In genomic region chr9:72672361-72672760, GRCm38 (mm10) we compare ENCODE assay signal across 9 mouse cellular contexts. TPM values are rescaled to one million over a fixed set of nuclear protein-coding genes. Genes with fewer than 3 reads are reported as not detected.
A peak's percentile ranks its signal among the peaks of the same experiment; 100 is the strongest.
DNase-seq lines count a peak whose midpoint lies in the region; ATAC-seq lines count a peak whose summit lies in the region.
"Had no signal": no experiment of that assay in that cellular context is flagged by ENCODE, and none has a peak within 500 bp of the region (broad histone marks: within the 10 kb centered on the region; RNA-seq: fewer than 3 reads in every experiment).

No protein-coding gene starts in this region.

- intact Hi-C loops in gastrocnemius, postnatal 14 days (cut with DNase I; ENCODE audit: low total_unique reads) = loop anchor here (5.0 to 10.0 kb wide), 2 partner anchors 35 to 58 kb away; no protein-coding TSS in a partner anchor

- 43% methylated on average over 2 of the region's 2 CpGs for WGBS in forebrain, embryonic 10.5 days
- 38% methylated on average over 2 of the region's 2 CpGs for WGBS in forebrain, embryonic 13.5 days

- peak; percentile 73 for DNase-seq in forebrain, embryonic 10.5 days (ENCODE audit: extremely low spot score, low spot score)
- peak; percentile 88 for DNase-seq in NIH3T3 (ENCODE audit: low read depth)
- DNase-seq in cerebellum, postnatal 10 days = peak; percentile 91 to 95
- DNase-seq in gastrocnemius, postnatal 14 days = peak; percentile 78
- DNase-seq in layer of hippocampus, postnatal 36 days = peak; percentile 65 to 75
- DNase-seq in mesoderm, embryonic 11.5 days (ENCODE audit: low read depth, low spot score) = peak; percentile 83
- DNase-seq in spleen, postnatal 14 days (ENCODE audit: low spot score in 2 of 2) = peak; percentile 63 to 82

- no peak for ATAC-seq in forebrain, embryonic 13.5 days

- H3K36me3 ChIP-seq in forebrain, embryonic 10.5 days (replicated peaks) = peaks cover 97% of the 10 kb centered on the region
- peaks cover 73% of the 10 kb centered on the region for H3K36me3 ChIP-seq in forebrain, embryonic 13.5 days (ENCODE audit: poor library complexity, severe bottlenecking)

- H3K27ac ChIP-seq in forebrain, embryonic 10.5 days = no peak overlapping the region
- H3K27ac ChIP-seq in forebrain, embryonic 13.5 days = no peak overlapping the region
- H3K27ac ChIP-seq: limb, embryonic 15.5 days had no signal

- no peak overlapping the region for H3K9ac ChIP-seq in forebrain, embryonic 13.5 days
- H3K9ac ChIP-seq: limb, embryonic 15.5 days had no signal

- no peak overlapping the region for H3K4me3 ChIP-seq in forebrain, embryonic 10.5 days
- H3K4me3 ChIP-seq in forebrain, embryonic 13.5 days = no peak overlapping the region
- H3K4me3 ChIP-seq: limb, embryonic 15.5 days had no signal

- no peak overlapping the region for H3K4me2 ChIP-seq in forebrain, embryonic 13.5 days
- H3K4me2 ChIP-seq: limb, embryonic 15.5 days had no signal

- H3K4me1 ChIP-seq in forebrain, embryonic 10.5 days = peaks cover 3% of the 10 kb centered on the region; the same call in 1 of the 2 replicates
- peaks cover 23% of the 10 kb centered on the region for H3K4me1 ChIP-seq in forebrain, embryonic 13.5 days

- no peaks in the 10 kb centered on the region for H3K27me3 ChIP-seq in forebrain, embryonic 10.5 days (ENCODE audit: poor library complexity, severe bottlenecking)
- H3K27me3 ChIP-seq in forebrain, embryonic 13.5 days = no peaks in the 10 kb centered on the region
- H3K27me3 ChIP-seq: limb, embryonic 15.5 days had no signal

- H3K9me3 ChIP-seq in forebrain, embryonic 10.5 days = no peaks in the 10 kb centered on the region
- no peaks in the 10 kb centered on the region for H3K9me3 ChIP-seq in forebrain, embryonic 13.5 days (replicated peaks)
- H3K9me3 ChIP-seq: limb, embryonic 15.5 days had no signal

RNA-seq across cellular contexts. Expression of gene Nedd4, which starts 10.2 kb away (rescaled TPM):
- 634 and 643 TPM in 2 replicates for polyA plus RNA-seq in forebrain, embryonic 10.5 days (2016; fragmentation: Nextera tagmentation; extraction: Ambion mirVana)
- polyA plus RNA-seq in forebrain, embryonic 13.5 days (2015; fragmentation: Nextera tagmentation; extraction: Ambion mirVana) = 552 and 600 TPM in 2 replicates
- 100 to 1,000 TPM; 388 to 415 TPM for total RNA-seq in gastrocnemius, postnatal 14 days (2021)
- 100 to 1,000 TPM; 297 to 313 TPM for total RNA-seq in layer of hippocampus, postnatal 36 days (2021)
